Mouse (Mus musculus): ENCODE data around the gene Cobll1. TPM values are rescaled to one million over a fixed set of nuclear protein-coding genes. Genes with fewer than 3 reads are reported as not detected.

Cobll1 gene
- polyA plus RNA-seq, 1 experiment from 2014 or later = 17.1 TPM

GRCm38 (mm10) chr2:65238171-65238963 lies 836 bp downstream of the Cobll1 start:
- Histone ChIP-seq H3K4me3 (replicated peaks; ENCODE audit: low read length) (peak overlapping the region; percentile 83), H3K9ac (ENCODE audit: low read length) (peak overlapping the region; percentile 93), H3K4me1 (ENCODE audit: control insufficient read depth, insufficient read depth, low read length) (peaks cover 10% of the 10 kb centered on the region; the same call in 1 of the 2 replicates), H3K4me2 (ENCODE audit: low read depth, low read length) (peak overlapping the region; percentile 86), H3K27me3 (ENCODE audit: control insufficient read depth, insufficient read depth, low read length) (no peaks in the 10 kb centered on the region), H3K9me3 (replicated peaks; ENCODE audit: control insufficient read depth, low read length) (no peaks in the 10 kb centered on the region), H3K36me3 (ENCODE audit: control insufficient read depth, insufficient read depth, low read length) (no peaks in the 10 kb centered on the region), H3K27ac (ENCODE audit: low read length) (peak overlapping the region; percentile 97)
- WGBS = under 1% methylated on average over 104 of the region's 114 CpGs
- peak; percentile 94 for ATAC-seq (ENCODE audit: insufficient read depth, low FRiP score)

- peaks cover 10% of the 10 kb centered on the region; the same call in 1 of the 2 replicates for H3K4me1 ChIP-seq (ENCODE audit: control insufficient read depth, insufficient read depth, low read length)
- peak overlapping the region; percentile 97 for H3K27ac ChIP-seq (ENCODE audit: low read length)
- peak overlapping the region; percentile 86 for H3K4me2 ChIP-seq (ENCODE audit: low read depth, low read length)
- 2% methylated on average over 22 of the region's 22 CpGs for WGBS
- peak overlapping the region; percentile 93 for H3K9ac ChIP-seq (ENCODE audit: low read length)
- no peaks in the 10 kb centered on the region for H3K36me3 ChIP-seq (ENCODE audit: control insufficient read depth, insufficient read depth, low read length)
- H3K9me3 ChIP-seq (replicated peaks; ENCODE audit: control insufficient read depth, low read length) = no peaks in the 10 kb centered on the region
- peak; percentile 39; the same call in 1 of the 2 replicates for ATAC-seq (ENCODE audit: insufficient read depth, low FRiP score)
- H3K27me3 ChIP-seq (ENCODE audit: control insufficient read depth, insufficient read depth, low read length) = no peaks in the 10 kb centered on the region
- peak overlapping the region; percentile 83 for H3K4me3 ChIP-seq (replicated peaks; ENCODE audit: low read length)
Measured at GRCm38 (mm10) chr2:65237610-65238170, 1.5 kb downstream of the Cobll1 start.

GRCm38 (mm10) chr2:65237116-65237515 lies 2.1 kb downstream of the Cobll1 start:
- H3K9ac ChIP-seq (ENCODE audit: low read length) = 0 out of 2 replicates have a peak overlapping the region, but pooled peaks have one; percentile 23
- H3K27me3 ChIP-seq (ENCODE audit: control insufficient read depth, insufficient read depth, low read length) = no peaks in the 10 kb centered on the region
- H3K36me3 ChIP-seq (ENCODE audit: control insufficient read depth, insufficient read depth, low read length) = no peaks in the 10 kb centered on the region
- H3K4me1 ChIP-seq (ENCODE audit: control insufficient read depth, insufficient read depth, low read length) = peaks cover 10% of the 10 kb centered on the region; the same call in 1 of the 2 replicates
- no peak for ATAC-seq (ENCODE audit: insufficient read depth, low FRiP score)
- WGBS = 39% methylated on average over 8 of the region's 8 CpGs
- H3K9me3 ChIP-seq (replicated peaks; ENCODE audit: control insufficient read depth, low read length) = no peaks in the 10 kb centered on the region
- H3K4me3 ChIP-seq (replicated peaks; ENCODE audit: low read length) = peak overlapping the region; percentile 83
- peak overlapping the region; percentile 86 for H3K4me2 ChIP-seq (ENCODE audit: low read depth, low read length)
- H3K27ac ChIP-seq (ENCODE audit: low read length) = peak overlapping the region; percentile 97

- WGBS = 80% methylated on average over 8 of the region's 8 CpGs
- no peak overlapping the region for H3K27ac ChIP-seq (ENCODE audit: low read length)
- ATAC-seq (ENCODE audit: insufficient read depth, low FRiP score) = no peak
- no peak overlapping the region for H3K9ac ChIP-seq (ENCODE audit: low read length)
- peak overlapping the region; percentile 83 for H3K4me3 ChIP-seq (replicated peaks; ENCODE audit: low read length)
- peak overlapping the region; percentile 86 for H3K4me2 ChIP-seq (ENCODE audit: low read depth, low read length)
- no peaks in the 10 kb centered on the region for H3K36me3 ChIP-seq (ENCODE audit: control insufficient read depth, insufficient read depth, low read length)
- no peaks in the 10 kb centered on the region for H3K27me3 ChIP-seq (ENCODE audit: control insufficient read depth, insufficient read depth, low read length)
- peaks cover 10% of the 10 kb centered on the region; the same call in 1 of the 2 replicates for H3K4me1 ChIP-seq (ENCODE audit: control insufficient read depth, insufficient read depth, low read length)
- H3K9me3 ChIP-seq (replicated peaks; ENCODE audit: control insufficient read depth, low read length) = no peaks in the 10 kb centered on the region
Measured at GRCm38 (mm10) chr2:65236644-65237043, 2.6 kb downstream of the Cobll1 start.

GRCm38 (mm10) chr2:65232756-65233535 lies 6.3 kb downstream of the Cobll1 start:
- H3K9me3 ChIP-seq (replicated peaks; ENCODE audit: control insufficient read depth, low read length) = no peaks in the 10 kb centered on the region
- no peak for ATAC-seq (ENCODE audit: insufficient read depth, low FRiP score)
- peak overlapping the region; percentile 26; the same call in 1 of the 2 replicates for H3K4me2 ChIP-seq (ENCODE audit: low read depth, low read length)
- H3K27me3 ChIP-seq (ENCODE audit: control insufficient read depth, insufficient read depth, low read length) = no peaks in the 10 kb centered on the region
- WGBS = 37% methylated on average over 15 of the region's 15 CpGs
- no peak overlapping the region for H3K27ac ChIP-seq (ENCODE audit: low read length)
- H3K36me3 ChIP-seq (ENCODE audit: control insufficient read depth, insufficient read depth, low read length) = no peaks in the 10 kb centered on the region
- H3K9ac ChIP-seq (ENCODE audit: low read length) = no peak overlapping the region
- H3K4me1 ChIP-seq (ENCODE audit: control insufficient read depth, insufficient read depth, low read length) = 0 out of 2 replicates have a peak, but pooled peaks cover 5% of the 10 kb centered on the region
- H3K4me3 ChIP-seq (replicated peaks; ENCODE audit: low read length) = peak overlapping the region; percentile 1; the same call in 1 of the 2 replicates

DNA sequence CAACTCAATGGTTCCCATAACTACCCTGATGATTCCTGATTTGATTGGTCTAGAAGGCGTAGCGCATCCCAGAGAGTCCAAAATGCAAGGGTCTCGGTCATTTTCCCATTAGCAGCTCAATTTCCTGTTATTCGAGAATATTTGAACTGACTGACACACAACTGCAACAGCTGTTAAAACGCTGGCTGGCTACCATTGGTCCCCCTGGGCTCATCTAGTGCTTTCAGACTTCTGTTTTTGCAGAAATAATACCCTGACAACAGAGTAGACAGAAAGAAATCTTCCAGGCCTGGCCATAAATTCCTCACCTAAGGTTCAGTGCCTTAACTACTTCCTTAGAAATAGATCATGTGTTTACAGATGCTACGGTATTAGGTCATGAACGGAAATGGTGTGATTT lies 10.8 kb downstream of the Cobll1 start:
- H3K36me3 ChIP-seq (ENCODE audit: control insufficient read depth, insufficient read depth, low read length) = no peaks in the 10 kb centered on the region
- no peak for ATAC-seq (ENCODE audit: insufficient read depth, low FRiP score)
- H3K4me3 ChIP-seq (replicated peaks; ENCODE audit: low read length) = no peak overlapping the region
- H3K27ac ChIP-seq (ENCODE audit: low read length) = no peak overlapping the region
- no peaks in the 10 kb centered on the region for H3K9me3 ChIP-seq (replicated peaks; ENCODE audit: control insufficient read depth, low read length)
- H3K4me2 ChIP-seq (ENCODE audit: low read depth, low read length) = no peak overlapping the region
- 77% methylated on average over 7 of the region's 7 CpGs for WGBS
- no peak overlapping the region for H3K9ac ChIP-seq (ENCODE audit: low read length)
- no peaks in the 10 kb centered on the region for H3K27me3 ChIP-seq (ENCODE audit: control insufficient read depth, insufficient read depth, low read length)
- H3K4me1 ChIP-seq (ENCODE audit: control insufficient read depth, insufficient read depth, low read length) = no peaks in the 10 kb centered on the region

DNA sequence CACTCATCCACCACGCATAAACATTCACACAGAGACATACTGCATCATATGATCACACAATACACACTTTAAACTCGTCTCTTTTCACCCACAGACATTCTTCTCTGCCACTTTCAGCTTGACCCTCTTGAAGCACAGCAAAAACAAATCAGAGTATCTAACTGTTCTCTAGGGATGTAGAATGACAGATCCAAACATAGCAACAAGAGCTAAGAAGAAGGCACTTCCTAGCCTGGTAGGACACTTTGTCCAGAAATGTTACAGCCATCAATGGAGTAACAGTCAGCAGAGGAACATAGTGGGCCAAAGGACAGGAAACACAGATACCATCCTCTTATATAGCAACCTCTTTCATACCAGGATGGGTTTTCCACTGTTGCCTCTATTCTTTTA lies 11.3 kb downstream of the Cobll1 start:
- Histone ChIP-seq H3K9me3 (replicated peaks; ENCODE audit: control insufficient read depth, low read length) (no peaks in the 10 kb centered on the region), H3K36me3 (ENCODE audit: control insufficient read depth, insufficient read depth, low read length) (no peaks in the 10 kb centered on the region), H3K9ac (ENCODE audit: low read length) (no peak overlapping the region), H3K4me2 (ENCODE audit: low read depth, low read length) (no peak overlapping the region), H3K4me3 (replicated peaks; ENCODE audit: low read length) (no peak overlapping the region), H3K27me3 (ENCODE audit: control insufficient read depth, insufficient read depth, low read length) (no peaks in the 10 kb centered on the region), H3K4me1 (ENCODE audit: control insufficient read depth, insufficient read depth, low read length) (0 out of 2 replicates have a peak, but pooled peaks cover 2% of the 10 kb centered on the region), H3K27ac (ENCODE audit: low read length) (no peak overlapping the region)
- 84% methylated on average over 2 of the region's 2 CpGs for WGBS
- no peak for ATAC-seq (ENCODE audit: insufficient read depth, low FRiP score)

DNA sequence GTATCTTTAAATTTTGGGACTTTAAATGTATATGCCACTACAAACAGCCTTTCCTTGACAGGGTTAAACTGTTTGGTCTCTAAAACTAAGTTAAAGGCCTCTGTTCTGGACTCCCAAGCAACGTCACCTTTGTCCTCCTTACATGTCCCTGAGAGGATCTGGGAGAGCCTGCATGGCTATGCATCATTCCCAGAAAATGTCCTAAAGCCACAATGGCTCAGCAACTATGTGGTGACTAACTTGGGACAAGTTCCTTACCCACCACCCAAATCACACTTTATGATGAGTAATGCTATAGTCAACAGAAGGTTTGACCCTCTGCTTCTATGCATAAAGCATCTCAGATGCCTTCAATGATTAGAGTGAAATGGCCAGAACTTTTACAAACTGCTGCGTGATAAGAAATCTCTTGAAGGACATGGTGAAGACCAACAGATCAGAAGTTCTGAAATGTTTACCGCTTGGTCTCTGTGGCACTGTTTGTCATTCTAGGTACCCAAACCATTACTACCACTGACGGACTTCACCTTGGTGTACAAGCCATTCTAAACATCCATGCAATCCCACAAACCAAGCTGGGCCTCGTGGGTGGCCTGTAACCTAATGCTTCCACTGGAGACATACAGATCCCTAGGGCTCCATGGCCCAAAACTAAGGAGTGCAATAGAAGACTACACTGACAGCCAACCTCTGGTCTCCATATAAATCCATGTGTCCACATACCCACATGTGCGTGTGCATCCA lies 11.9 kb downstream of the Cobll1 start:
- no peak overlapping the region for H3K9ac ChIP-seq (ENCODE audit: low read length)
- no peak overlapping the region for H3K4me3 ChIP-seq (replicated peaks; ENCODE audit: low read length)
- H3K9me3 ChIP-seq (replicated peaks; ENCODE audit: control insufficient read depth, low read length) = no peaks in the 10 kb centered on the region
- no peak overlapping the region for H3K27ac ChIP-seq (ENCODE audit: low read length)
- H3K36me3 ChIP-seq (ENCODE audit: control insufficient read depth, insufficient read depth, low read length) = no peaks in the 10 kb centered on the region
- no peak for ATAC-seq (ENCODE audit: insufficient read depth, low FRiP score)
- 0 out of 2 replicates have a peak, but pooled peaks cover 2% of the 10 kb centered on the region for H3K4me1 ChIP-seq (ENCODE audit: control insufficient read depth, insufficient read depth, low read length)
- H3K4me2 ChIP-seq (ENCODE audit: low read depth, low read length) = no peak overlapping the region
- no peaks in the 10 kb centered on the region for H3K27me3 ChIP-seq (ENCODE audit: control insufficient read depth, insufficient read depth, low read length)
- 81% methylated on average over 6 of the region's 6 CpGs for WGBS
